Mouse (Mus musculus): ENCODE measurements at regions not wholly inside any gene's neighbourhood (a gene's known extent, or its start where the extent isn't known, plus 50 kb on each side); places are given as distances from the start of the nearest gene placed in this dataset.
A peak's percentile ranks its signal among the peaks of the same experiment; 100 is the strongest.

- no peak for DNase-seq (ENCODE audit: low read depth, low spot score)
These were observed 424.9 kb upstream of the Dcn start for GRCm38 (mm10) chr10:97054472-97054871.

- no peak for DNase-seq (ENCODE audit: low read depth, low spot score)
These were observed 417.4 kb upstream of the Dcn start for GRCm38 (mm10) chr10:97061961-97062360.

GRCm38 (mm10) chr10:97064546-97064945, 414.9 kb upstream of the Dcn start:
- DNase-seq (ENCODE audit: low read depth, low spot score): no peak

GRCm38 (mm10) chr10:97078022-97078473, 401.4 kb upstream of the Dcn start:
- DNase-seq (ENCODE audit: low read depth, low spot score): no peak

DNA sequence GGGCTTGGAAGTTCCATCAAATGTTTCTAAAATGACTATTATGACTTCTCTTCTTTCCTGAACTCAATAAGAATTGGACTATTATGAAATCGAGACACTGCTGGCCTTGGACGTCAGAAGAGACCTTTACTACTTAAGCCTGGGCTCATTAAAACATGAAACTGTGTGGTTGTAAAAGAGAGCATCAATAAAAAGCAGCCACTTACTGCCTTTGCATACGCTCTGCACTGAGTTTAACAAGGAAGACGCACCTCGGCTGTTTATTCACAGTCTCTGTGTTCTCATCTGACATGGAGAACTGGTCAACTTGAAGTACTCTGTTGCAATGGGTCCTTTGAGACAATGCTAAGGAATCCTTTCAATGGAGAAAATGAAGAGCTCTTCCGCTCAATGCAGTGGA, 399.8 kb upstream of the Dcn start:
- DNase-seq (ENCODE audit: low read depth, low spot score): no peak

GRCm38 (mm10) chr10:97087286-97087685, 392.1 kb upstream of the Dcn start:
- DNase-seq (ENCODE audit: low read depth, low spot score): no peak

DNA sequence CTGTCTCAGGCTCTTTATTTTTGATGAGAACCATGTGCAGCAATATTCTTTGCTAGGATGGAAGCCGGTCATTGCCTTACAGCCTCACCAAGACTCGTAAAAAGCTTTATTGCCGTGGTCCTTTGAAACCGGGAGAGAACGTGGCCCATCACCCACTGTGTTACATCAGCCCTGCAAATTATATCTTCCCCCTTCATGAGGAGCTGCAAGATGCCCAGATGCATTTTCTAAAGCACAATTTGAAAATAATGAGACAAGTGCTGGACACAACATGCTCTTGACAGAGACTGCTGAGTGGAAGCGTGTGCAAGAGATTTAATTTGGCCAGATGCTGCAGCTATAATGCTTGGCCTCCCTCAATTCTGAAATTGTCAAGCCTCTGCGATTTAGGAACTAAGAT, 389.2 kb upstream of the Dcn start:
- DNase-seq (ENCODE audit: low read depth, low spot score): no peak

GRCm38 (mm10) chr10:97093886-97094285, 385.5 kb upstream of the Dcn start:
- peak; percentile 74 for DNase-seq (ENCODE audit: low read depth, low spot score)

GRCm38 (mm10) chr10:97114501-97114900, 364.9 kb upstream of the Dcn start:
- no peak for DNase-seq (ENCODE audit: low read depth, low spot score)

DNA sequence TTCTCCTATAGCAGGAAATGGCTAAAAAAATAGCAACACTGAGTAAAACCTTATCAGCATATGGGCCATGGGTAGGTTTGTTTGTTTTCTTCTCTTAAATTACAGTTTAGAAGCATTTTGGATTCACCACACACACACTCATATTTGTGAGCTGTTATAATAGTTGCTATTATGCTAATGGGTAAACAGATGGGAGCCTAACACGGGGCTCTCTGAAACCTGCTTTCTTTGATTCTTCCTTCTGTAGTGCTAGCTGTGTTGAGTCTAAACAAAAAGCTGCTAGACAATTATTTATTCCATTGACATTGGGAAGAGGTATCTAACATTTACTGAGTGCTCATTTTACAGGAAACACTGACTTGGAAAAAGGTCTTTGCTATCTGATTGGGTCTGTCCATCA, 356.7 kb upstream of the Dcn start:
- DNase-seq (ENCODE audit: low read depth, low spot score): no peak

DNA sequence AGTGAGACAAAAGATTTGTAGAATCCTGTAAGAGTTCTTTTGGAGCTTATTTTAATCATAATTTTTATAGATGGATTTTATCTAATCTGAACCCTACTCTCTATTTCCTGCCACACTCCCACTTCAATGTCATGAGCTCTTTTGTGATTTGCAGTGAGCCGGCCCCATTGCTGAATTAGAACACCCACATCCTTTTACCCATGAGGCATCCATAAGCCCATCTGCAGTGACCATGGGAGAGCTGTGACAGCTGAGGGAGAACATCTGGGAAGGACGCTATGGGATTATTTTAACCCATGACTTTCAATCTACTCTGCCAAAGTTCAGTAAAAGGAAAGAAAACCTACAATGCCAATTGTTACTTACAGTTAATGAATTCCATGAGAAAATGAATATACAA, 337.8 kb upstream of the Dcn start:
- DNase-seq (ENCODE audit: low read depth, low spot score): no peak

DNA sequence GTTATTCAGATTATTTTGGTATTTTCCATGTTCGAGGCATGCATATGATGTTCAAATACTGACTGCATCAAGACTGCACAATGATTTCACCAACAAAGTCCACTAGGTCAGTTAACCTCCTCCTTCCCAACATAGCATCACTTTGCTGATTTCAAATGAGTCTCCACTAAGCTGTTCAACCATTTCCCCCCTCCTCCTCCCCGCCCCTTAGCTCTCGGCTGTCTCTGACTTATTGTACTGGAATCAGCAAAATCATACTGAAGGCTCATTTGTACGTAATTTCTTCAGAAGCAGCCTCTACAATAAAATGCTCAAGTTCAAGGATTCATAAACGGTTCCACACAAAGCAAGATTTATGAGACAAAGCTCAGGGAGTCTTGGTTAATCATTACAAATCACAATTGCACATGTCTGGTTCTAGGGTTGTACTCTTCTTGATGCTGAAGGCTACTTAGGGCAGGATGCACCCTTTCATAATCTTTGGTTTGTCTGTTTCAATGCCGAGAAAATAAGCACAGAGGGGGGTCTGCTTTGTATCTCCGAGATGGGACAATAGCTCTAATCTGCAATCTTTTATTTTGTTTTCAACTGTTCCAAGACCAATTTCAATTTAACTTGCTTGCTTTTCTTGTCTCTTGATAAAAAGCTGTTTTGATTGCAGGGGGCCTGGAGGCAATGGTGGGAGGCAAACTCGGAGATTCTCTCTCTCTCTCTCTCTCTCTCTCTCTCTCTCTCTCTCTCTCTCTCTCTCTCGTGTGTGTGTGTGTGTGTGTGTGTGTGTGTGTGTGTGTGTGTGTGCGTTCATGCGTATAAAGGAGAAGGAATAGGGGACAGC, 320.6 kb upstream of the Dcn start:
- DNase-seq (ENCODE audit: low read depth, low spot score): no peak

DNA sequence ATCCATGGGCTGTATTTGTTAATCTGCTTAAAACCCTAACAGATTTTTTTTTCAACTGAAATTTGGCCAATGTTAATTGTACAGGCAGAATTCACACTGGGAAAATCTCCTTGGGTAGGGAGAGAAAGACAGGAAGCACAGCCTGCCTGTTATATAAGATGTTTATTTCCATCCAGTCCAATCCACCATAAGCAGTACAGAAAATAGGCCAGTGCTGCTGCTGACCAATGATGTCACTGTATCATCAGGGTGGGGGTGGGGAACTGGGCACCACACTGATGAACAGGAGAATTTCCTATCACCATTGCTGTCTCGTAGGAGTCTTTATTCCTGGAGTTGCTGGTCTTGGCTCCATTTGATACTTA, 320.0 kb upstream of the Dcn start:
- DNase-seq (ENCODE audit: low read depth, low spot score): no peak

- DNase-seq (ENCODE audit: low read depth, low spot score): peak; percentile 76
These were observed 319.4 kb upstream of the Dcn start for GRCm38 (mm10) chr10:97159831-97160575.

GRCm38 (mm10) chr10:97160892-97161291, 318.5 kb upstream of the Dcn start:
- DNase-seq (ENCODE audit: low read depth, low spot score): no peak

GRCm38 (mm10) chr10:97178468-97178867, 300.9 kb upstream of the Dcn start:
- DNase-seq (ENCODE audit: low read depth, low spot score): no peak

DNA sequence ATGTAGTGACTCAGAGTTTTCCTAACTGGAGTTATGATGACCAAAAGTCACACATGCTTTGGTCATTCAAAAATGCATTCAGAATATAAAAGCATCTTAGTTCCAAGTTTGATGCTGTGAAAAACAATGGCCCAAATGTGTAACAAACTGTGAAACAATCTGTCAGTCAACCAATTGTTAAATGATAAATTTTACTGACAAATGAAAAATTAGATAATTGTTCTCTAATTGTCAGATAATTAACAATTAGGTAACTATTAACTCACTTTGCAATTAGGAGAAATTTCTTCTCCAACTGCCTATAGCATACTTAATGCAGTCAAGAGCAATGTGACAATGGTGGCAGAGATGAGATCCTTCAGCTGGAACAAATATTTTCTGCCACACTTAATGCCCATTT, 289.7 kb upstream of the Dcn start:
- no peak for DNase-seq (ENCODE audit: low read depth, low spot score)

GRCm38 (mm10) chr10:97211238-97211695, 268.1 kb upstream of the Dcn start:
- DNase-seq (ENCODE audit: low read depth, low spot score): no peak

- DNase-seq (ENCODE audit: low read depth, low spot score): no peak
These were observed 267.5 kb upstream of the Dcn start for GRCm38 (mm10) chr10:97211785-97212398.

DNA sequence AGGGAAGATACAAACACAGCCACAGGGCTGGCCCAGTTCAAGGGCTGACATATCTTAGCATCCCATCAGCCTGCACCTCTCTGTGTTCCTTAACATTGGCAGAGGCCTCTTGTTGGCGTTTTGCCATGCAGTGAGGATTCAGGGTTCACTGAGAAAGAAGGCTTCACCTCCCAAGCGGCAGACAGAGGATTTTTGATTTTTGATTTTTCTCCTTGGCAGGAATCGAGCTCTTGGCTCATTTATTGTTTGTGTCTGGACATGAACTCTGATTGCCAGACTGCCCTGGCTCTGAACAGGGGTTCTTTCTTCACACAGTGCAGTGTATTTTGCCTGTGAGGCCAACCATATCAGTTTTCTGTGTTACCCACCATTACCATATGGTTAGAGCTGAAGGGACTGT, 259.9 kb upstream of the Dcn start:
- peak; percentile 8 for DNase-seq (ENCODE audit: low read depth, low spot score)

- no peak for DNase-seq (ENCODE audit: low read depth, low spot score)
These were observed 259.0 kb upstream of the Dcn start for GRCm38 (mm10) chr10:97220431-97220830.

DNA sequence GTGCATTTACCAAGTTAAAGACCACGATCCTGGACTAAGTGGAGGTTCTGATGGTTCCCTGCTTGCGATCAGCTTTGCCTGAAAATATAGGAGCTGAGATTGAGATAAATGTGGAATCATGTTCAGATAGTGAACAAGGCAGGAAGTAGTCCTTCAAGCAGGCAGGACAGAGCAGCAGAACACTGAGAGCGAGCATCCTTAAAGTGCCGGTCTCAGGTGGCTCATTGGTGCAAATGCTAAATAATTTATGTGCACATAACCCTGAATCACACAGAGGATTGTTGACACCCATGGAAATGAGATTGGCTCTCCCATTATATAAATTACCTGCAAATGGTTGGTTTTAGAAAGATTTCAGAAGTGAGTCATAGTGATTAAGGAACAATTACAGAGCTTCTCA, 243.8 kb upstream of the Dcn start:
- DNase-seq (ENCODE audit: low read depth, low spot score): no peak

GRCm38 (mm10) chr10:97241476-97241875, 237.9 kb upstream of the Dcn start:
- DNase-seq (ENCODE audit: low read depth, low spot score): peak; percentile 58

Data from 3T3-L1 (cell line).